Mouse (Mus musculus) spleen, postnatal 10 days (tissue): ENCODE measurements around the gene Capn6.

Source experiments
- DNase-seq, 2 experiments: peaks; one replicate each; pipeline ENCODE4 v3.0.0; 2021 to 2022; ENCODE audit warnings: low spot score in 2 of 2

The Capn6 gene

DNA sequence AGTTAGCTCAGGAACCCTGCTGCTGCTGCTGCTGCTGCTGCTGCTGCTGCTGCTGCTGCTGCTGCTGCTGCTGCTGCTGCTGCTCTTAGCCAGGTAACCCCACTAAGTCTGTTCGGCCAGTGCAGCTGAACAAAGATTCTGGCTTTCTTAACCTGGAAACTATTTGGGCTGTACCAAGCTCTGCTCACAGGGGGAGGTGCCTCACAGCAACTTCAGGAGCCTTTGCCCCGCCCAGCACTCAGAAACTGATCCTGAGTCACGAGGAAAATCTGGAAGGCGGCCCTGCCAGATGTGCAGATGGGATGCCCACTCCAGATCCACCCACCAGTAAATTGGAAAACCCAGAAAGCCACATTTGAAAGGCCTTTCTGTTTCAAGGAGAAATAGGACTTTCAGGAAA, at the start of gene Capn6:
Gene Capn6 (minus strand): TSS at position 203 of the 400 bp plus-strand sequence.
- no peak for DNase-seq

DNA sequence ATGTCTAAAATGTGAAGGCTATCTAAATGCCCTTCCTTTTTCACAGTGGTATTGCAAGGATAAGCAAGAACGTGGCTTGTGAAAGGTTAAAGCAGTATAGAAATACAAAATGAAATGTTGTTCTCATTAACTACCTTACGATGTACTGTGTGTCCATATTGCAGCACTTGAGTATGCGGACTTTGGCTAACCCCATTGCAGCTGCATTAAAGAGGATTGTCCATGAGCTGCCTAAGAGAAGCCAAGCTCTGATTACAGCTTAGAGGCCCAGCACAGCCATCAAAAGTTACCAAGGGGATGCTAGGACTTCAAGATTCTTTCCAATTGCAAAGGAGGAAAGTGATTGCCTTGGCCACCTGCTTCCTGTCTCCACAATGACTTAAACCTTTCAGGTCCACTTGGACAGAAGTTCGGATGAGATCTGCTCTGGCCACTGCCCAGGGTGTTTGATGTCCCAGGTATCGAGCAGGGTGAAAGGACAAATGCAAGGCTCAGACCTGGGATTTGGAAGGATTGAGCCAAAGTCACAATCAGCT, 40.0 kb upstream of the Capn6 start:
- no peak for DNase-seq

- no peak for DNase-seq
Observed at GRCm38 (mm10) chrX:143851351-143851750, 24.1 kb upstream of the Capn6 start.

DNA sequence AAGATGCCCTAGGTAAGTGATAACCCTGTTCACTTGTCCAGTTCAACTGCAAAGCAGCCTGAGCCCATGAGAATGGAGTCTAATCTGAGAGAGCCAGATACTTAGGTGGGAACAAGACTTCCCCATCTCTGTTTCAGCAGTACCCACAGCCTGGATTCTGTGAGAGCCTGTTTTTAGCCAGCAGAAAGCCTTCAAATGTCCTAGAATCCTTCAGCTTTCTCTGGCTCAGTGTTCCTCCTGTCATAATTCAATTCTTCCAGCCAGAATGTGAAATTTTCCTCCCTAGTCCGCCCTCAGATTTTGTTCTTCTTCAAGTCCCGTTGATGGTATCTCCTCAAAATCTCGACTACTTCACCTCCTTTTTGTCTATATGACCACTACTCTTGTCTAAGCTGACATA, 22.8 kb upstream of the Capn6 start:
- no peak for DNase-seq

- DNase-seq = no peak
Observed at GRCm38 (mm10) chrX:143846637-143847036, 19.4 kb upstream of the Capn6 start.

- DNase-seq = no peak
Observed at GRCm38 (mm10) chrX:143826521-143826920, 693 bp downstream of the Capn6 start.

DNA sequence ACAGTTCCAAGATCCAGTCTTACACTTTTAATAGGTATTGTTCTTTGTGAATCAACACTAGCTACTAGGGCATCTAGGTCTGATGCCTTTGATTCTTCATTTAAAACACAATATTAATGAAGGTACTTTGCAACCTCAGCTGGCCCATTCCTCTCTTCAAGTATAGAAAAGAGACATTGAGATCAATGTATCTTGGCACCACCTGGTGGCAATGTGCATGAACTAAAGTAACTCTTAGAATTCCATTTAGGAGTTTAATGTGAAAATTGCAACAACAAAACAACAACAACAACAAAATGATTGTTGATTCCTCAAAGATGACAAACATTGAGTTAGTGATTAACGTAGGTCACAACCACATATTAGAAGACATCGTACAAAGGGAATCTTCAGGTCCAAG, 8.3 kb downstream of the Capn6 start:
- no peak for DNase-seq

DNA sequence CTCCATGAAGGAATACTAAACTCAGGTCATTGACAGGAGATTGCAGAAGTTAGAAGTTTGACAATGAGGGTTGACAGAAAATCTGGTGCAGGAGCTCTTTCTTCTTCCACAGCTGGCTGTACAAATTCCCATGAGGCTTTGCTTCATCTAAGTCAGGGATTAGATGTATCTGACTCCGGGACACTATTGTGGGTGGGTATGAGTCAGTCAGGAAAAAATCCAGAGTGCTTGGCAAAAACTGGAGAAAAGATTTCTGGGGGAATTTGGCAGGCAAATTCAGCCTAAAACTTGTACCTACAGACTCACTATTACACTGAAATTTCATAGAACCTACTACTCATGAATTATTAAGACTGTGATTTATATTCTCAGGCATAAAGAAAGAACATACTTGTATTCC, 11.3 kb downstream of the Capn6 start:
- DNase-seq = no peak

DNA sequence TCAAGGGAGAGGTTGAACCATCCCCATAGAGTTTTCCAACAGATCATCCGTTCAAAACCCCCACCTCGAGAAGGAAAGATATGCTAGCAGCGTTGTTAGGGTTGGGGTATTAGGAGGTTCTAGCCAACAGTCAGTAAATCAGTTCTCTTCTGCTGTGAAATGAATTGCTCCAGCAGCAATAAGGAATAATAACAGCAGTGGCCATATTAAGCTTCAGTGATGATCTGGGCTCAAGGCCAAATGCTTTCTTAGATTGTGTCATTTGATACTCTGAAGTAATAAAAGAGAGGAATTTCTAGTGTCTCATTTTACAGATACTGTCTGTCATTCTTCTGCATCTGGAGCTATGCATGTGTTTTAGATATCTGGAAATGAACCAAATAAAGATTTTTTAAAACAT, 64.7 kb downstream of the Capn6 start:
- DNase-seq = no peak
